Mouse (Mus musculus): ENCODE data around the gene Afp.
A peak's percentile ranks its signal among the peaks of the same experiment; 100 is the strongest.

Afp gene

GRCm38 (mm10) chr5:90490518-90490917 is at the start of gene Afp:
Afp (plus strand) TSS chr5:90490737.
- no peak for DNase-seq

GRCm38 (mm10) chr5:90447577-90447976 is 43.0 kb upstream of the Afp start:
- no peak for DNase-seq

- DNase-seq = no peak
Measured at GRCm38 (mm10) chr5:90449961-90450360, 40.6 kb upstream of the Afp start.

GRCm38 (mm10) chr5:90452711-90453110 is 37.8 kb upstream of the Afp start:
- DNase-seq = peak; percentile 6

- no peak for DNase-seq
Measured at GRCm38 (mm10) chr5:90457241-90457640, 33.3 kb upstream of the Afp start.

DNA sequence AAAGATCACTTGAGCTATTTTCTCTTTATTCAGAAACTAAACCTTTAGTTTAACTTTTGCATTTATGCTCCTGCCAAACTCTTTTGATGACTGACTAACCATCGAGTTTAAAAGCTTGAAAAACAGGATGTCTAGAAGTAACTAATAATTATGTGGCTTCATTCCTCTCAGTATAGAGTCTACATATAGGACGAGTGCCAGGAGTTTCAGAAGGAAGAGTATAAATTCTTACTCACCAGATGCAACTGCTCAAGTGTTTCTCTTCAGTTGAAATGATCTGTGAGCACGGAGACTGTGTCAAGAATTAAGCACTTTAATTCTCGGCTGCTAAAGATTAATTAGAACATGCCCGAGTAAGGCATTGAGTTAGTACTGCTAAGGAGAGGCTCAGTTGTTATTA is 31.8 kb upstream of the Afp start:
- no peak for DNase-seq

GRCm38 (mm10) chr5:90460619-90461018 is 29.9 kb upstream of the Afp start, which contains the start of gene Alb:
Alb (plus strand) TSS chr5:90460897.
- DNase-seq = no peak

- no peak for DNase-seq
Measured at GRCm38 (mm10) chr5:90466806-90467205, 23.7 kb upstream of the Afp start.

DNA sequence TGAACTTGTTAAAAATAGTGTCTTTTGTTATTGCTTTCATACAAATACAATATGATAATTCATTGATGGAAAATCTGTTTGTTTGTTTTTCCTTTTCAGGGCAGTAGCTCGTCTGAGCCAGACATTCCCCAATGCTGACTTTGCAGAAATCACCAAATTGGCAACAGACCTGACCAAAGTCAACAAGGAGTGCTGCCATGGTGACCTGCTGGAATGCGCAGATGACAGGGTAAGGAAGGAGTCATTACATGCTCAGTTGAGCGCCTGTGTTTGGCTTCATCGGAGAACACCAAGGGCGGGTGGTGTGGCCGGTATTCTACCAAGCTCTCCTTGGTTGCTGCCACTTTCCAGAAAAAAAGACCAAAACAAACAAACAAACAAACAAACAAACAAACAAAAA is 23.3 kb upstream of the Afp start:
- no peak for DNase-seq

DNA sequence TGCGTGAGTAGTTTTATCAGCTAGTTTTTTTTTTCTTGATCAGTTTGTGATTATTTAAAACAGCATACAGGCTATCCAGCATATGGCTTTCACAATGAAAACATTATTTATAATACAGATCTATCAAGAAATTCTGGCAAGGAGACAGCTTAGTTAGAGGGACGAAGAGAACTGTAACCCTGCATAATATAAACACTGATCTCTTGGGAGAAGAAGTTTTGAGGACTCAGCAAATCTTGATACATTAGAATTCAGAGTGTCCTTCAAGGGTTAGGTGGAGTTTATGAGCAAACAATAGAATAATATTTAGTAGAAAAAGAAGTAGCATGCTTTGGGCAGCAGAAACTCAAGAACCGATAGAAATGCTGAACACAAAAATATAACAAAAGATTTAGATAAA is 19.7 kb upstream of the Afp start:
- no peak for DNase-seq

DNA sequence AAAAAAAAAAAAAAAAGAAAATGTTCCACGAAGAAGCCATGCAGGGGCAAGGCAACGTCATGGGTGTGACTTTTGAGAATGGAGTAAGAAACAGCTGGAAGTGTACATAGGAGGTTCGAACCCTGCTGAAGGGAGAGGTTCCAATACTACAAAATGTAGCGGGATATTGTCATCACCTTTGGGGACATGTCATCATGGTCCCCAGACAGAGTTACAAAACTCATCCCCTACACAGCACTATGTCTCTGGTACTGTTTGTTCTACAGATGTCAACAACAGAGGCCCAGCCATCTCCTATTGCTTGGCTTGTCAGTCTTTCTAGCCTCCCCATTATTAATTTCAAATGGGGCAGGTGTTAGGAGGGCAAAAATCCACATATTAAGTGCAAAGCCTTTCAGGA is 16.6 kb upstream of the Afp start:
- no peak for DNase-seq

DNA sequence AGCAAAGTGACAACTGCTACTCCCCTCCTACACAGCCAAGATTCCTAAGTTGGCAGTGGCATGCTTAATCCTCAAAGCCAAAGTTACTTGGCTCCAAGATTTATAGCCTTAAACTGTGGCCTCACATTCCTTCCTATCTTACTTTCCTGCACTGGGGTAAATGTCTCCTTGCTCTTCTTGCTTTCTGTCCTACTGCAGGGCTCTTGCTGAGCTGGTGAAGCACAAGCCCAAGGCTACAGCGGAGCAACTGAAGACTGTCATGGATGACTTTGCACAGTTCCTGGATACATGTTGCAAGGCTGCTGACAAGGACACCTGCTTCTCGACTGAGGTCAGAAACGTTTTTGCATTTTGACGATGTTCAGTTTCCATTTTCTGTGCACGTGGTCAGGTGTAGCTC is 16.2 kb upstream of the Afp start:
- DNase-seq = no peak

DNA sequence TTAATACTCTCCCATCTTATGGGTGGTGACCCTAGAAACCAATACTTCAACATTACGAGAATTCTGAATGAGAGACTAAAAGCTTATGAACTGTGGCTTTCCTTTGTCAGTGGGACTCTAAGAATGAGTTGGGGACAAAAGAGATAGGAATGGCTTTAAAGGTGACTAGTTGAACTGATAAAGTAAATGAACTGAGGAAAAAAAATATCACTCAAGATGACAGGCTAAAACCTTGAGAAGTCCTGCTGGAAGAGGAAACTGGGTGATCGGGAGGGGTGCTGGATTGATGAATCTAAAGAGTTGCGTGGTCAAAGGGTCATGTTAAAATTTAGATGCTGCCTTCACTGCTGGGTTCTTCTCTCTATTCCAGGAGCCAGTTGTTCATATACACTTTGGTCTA is 13.8 kb upstream of the Afp start:
- DNase-seq = no peak

DNA sequence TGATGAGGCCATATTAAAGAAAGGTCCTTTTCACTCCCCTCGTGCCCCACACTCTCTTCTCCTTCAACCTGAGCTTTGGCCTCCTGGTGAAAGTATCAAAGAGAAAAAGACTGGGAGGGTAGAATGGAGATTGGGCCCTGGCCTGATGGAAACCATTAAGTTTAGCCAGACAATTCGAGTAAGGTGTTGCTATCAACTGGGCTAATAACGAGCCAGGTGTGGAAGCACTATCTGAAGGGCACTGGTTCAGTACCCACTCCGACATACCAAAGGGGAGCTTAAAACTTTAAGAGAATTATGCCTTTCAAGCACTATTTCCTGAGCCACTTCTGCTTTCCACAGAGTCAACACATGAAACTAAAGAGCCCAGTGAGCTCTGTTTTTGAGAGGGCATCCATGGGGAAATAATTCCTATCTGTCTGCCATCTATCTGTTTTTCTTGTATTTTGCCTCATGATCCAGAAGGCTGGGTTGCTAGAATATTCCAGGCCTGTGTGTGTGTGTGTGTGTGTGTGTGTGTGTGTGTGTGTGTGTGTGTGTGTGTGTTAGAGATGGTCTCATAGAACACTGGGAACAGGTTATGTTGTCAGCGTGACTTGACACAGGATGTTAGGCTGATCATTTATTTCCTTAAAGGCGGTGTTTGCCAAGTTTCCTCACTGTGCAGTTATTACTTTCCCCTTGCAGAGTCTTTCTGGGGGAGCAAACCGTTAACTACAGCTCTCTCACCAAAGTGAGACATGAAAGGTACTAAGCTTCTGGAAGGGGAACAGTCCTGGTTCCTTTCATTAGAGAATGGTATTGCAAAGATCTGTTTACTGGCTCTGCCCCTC is 13.0 kb upstream of the Afp start:
- DNase-seq = no peak

DNA sequence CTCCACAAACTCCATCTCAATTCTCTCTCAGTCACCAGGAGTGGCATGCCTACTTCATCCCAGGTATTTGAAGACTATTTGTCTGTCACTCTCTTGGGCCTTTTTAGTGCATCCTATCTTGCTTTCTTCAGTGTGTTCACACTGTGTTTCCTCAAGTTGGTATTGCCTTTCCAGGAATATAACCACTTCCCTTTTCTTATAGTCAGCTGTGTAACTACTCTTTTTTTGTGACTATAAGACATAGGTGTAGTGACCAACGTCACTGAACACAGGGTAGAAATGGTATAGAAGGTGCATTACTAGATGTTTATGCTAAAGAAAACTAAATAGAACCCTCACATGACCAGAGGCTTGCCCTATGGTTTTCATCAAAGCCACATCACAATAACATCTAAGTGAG is 11.7 kb upstream of the Afp start:
- no peak for DNase-seq

- no peak for DNase-seq
Measured at GRCm38 (mm10) chr5:90485597-90485996, 4.9 kb upstream of the Afp start.

DNA sequence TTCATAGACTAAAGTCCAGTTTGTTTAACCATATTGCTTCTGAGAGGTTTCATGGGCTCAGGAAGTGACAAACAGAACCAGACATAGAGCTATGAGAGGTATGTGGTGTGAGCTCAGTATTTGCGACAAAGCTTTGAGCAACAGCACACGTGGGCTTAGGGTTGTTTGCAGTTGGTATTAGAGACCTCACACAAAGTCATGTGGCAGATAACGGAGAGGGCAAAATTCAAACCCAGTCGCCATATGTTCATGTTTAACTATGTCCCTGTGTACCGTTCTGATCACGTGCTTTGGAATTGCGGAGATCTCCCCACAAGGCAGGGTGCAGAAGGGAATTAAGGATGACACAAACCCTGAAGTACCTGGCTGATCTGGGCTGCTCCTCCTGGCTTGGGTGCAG is 2.2 kb upstream of the Afp start:
- DNase-seq = no peak

DNA sequence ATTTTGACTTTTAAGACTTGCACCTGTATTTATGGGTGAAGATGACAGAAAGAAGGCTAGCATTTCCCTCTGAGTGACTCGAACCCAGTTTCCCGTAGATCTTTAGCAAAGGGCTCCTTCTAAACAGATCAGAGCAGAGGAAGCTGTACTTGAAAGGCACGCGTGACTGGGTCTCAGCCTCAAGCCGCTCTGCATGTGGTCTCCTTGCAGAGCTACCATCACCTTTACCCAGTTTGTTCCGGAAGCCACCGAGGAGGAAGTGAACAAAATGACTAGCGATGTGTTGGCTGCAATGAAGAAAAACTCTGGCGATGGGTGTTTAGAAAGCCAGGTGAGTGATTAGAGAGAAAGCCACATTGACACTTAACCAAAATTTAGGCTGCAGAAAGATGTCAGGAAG is 1.9 kb downstream of the Afp start:
- peak; percentile 72 for DNase-seq

GRCm38 (mm10) chr5:90494308-90494707 is 3.8 kb downstream of the Afp start:
- no peak for DNase-seq

DNA sequence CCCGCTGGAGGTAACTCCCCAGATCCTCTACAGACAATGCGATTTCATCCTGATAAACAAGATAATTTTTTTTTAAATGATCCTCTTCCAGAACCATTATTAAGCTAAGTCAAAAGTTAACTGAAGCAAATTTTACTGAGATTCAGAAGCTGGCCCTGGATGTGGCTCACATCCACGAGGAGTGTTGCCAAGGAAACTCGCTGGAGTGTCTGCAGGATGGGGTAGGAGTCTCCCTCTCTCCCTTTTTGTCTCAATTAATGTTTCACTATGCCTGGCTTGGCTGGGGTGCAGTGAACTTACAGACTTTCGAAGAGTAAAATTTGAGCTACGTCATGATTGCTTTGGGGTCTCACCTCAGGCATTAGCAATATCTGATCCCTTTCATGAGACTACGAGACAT is 9.0 kb downstream of the Afp start:
- DNase-seq = no peak

- DNase-seq = peak; percentile 80
Measured at GRCm38 (mm10) chr5:90500714-90501113, 10.2 kb downstream of the Afp start.

DNA sequence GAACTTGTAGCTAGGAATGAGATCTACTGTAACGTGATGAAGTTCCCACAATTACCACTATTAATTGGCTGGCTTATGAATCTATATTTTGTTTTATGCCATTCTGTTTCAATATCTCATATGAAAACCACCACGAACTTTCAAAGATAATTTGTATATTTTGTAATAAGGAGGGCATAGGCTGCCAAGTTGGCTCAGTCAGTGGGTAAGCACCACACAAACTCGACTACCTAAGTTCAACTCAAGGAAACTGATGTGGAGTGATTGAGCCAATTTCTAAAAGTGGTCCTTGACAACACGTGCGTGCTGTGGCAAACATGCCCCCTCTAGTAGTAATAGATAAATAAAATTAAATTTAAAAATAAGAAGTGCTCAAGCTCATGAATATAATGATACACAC is 11.2 kb downstream of the Afp start:
- DNase-seq = no peak

GRCm38 (mm10) chr5:90504742-90505141 is 14.2 kb downstream of the Afp start:
- no peak for DNase-seq

DNA sequence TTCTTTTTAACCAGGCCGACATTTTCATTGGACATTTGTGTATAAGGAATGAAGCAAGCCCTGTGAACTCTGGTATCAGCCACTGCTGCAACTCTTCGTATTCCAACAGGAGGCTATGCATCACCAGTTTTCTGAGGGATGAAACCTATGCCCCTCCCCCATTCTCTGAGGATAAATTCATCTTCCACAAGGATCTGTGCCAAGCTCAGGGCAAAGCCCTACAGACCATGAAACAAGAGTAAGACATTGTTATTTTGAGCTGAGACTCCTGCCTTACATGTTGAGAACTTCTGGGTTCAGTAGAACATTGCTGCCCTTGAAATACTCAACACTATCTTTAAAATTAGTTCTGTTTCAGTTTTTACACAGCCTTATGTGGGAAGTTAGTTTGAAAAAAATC is 16.0 kb downstream of the Afp start:
- no peak for DNase-seq

DNA sequence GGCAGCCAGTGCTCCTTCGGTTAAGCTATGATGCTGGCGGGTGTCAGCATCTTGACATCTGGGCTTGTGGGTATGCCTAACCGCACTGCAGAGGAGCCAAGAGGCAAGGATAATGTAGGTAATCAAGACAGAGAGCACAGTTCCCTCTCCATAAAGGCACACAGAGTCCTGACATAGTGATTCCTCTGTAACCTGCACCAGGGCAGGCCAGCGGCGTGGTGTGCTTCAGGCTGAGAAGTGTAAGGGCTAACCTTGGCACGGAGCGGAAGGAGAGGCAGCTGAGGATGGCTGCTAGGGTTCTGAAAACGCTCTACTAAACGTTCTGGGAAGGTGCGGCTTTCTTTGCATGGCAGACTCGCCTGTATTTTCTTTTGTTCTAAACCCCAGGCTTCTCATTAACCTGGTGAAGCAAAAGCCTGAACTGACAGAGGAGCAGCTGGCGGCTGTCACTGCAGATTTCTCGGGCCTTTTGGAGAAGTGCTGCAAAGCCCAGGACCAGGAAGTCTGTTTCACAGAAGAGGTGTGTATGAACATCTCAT is 16.9 kb downstream of the Afp start:
- DNase-seq = no peak

All from thymus, postnatal 14 days (tissue).